Comparison of ENCODE assay signal across 18 mouse cellular contexts in the genomic region with DNA sequence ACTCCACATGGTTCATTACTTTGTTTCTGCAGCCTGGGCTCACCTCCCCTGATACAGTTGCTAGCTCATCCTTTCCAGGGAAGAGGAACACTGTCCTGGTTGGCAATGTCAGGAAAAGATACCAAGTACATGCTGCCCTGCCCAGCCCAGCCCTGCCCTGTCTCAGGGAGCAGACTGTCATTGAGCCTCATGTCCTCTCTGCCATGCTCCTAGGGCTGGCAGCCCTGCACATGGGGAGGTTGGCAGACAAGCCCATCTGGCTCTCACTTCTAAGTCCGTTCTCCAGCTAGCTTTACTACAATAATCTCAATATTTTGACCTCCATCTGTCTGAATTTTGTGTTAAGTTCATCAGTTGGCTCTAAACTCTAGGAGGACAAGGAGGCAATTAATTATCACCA.
DNase-seq lines count a peak whose midpoint lies in the region; ATAC-seq and TF ChIP-seq lines count a peak whose summit lies in the region.
"Had no signal": no experiment of that assay in that cellular context is flagged by ENCODE, and none has a peak within 500 bp of the region (broad histone marks: within the 10 kb centered on the region; RNA-seq: fewer than 3 reads in every experiment).

No protein-coding gene starts in this region.

- H3K4me3 ChIP-seq in heart, embryonic 11.5 days (ENCODE audit: low read depth, low read length) = no peak overlapping the region
- H3K4me3 ChIP-seq in layer of hippocampus, adult 2 months = no peak overlapping the region
- H3K4me3 ChIP-seq: embryonic facial prominence, embryonic 13.5 days; heart, embryonic 13.5 days; liver, embryonic 12.5 days; lung, embryonic 15.5 days; neural tube, embryonic 12.5 days had no signal

- H3K4me2 ChIP-seq in heart, embryonic 11.5 days = no peak overlapping the region
- H3K4me2 ChIP-seq: embryonic facial prominence, embryonic 13.5 days; heart, embryonic 13.5 days; hindbrain, embryonic 14.5 days; liver, embryonic 12.5 days; lung, embryonic 15.5 days; neural tube, embryonic 12.5 days had no signal

- H3K9me3 ChIP-seq in heart, embryonic 11.5 days (replicated peaks; ENCODE audit: control insufficient read depth, low read length) = no peaks in the 10 kb centered on the region
- H3K9me3 ChIP-seq: embryonic facial prominence, embryonic 13.5 days; heart, embryonic 13.5 days; liver, embryonic 12.5 days; lung, embryonic 15.5 days; neural tube, embryonic 12.5 days had no signal

- no peak for ATAC-seq in heart, embryonic 11.5 days (replicated peaks; ENCODE audit: insufficient number of reproducible peaks, low FRiP score, low TSS enrichment)
- ATAC-seq: liver, embryonic 12.5 days; Patski had no signal

- H3K27me3 ChIP-seq in heart, embryonic 11.5 days (ENCODE audit: control insufficient read depth, insufficient read depth, low read length) = no peaks in the 10 kb centered on the region
- H3K27me3 ChIP-seq: embryonic facial prominence, embryonic 13.5 days; heart, embryonic 13.5 days; liver, embryonic 12.5 days; lung, embryonic 15.5 days; neural tube, embryonic 12.5 days; Patski had no signal

- H3K36me3 ChIP-seq in heart, embryonic 11.5 days (ENCODE audit: control insufficient read depth, insufficient read depth, low read length) = no peaks in the 10 kb centered on the region
- H3K36me3 ChIP-seq: embryonic facial prominence, embryonic 13.5 days; heart, embryonic 13.5 days; liver, embryonic 12.5 days; lung, embryonic 15.5 days; neural tube, embryonic 12.5 days had no signal

- no peak overlapping the region for H3K27ac ChIP-seq in heart, embryonic 11.5 days (ENCODE audit: low read depth, low read length)
- peak overlapping the region; percentile 47; the same call in 1 of the 2 replicates for H3K27ac ChIP-seq in layer of hippocampus, adult 2 months
- H3K27ac ChIP-seq: embryonic facial prominence, embryonic 13.5 days; heart, embryonic 13.5 days; hindbrain, embryonic 14.5 days; liver, embryonic 12.5 days; lung, embryonic 15.5 days; neural tube, embryonic 12.5 days had no signal

- DNase-seq in heart, adult 9 months (ENCODE audit: low spot score in 2 of 2) = peak; percentile 12 to 16
- DNase-seq in layer of hippocampus, adult 2 months (ENCODE audit: low spot score in 2 of 2) = no peak
- no peak for DNase-seq in layer of hippocampus, adult 18-20 months (ENCODE audit: low spot score in 2 of 2)
- DNase-seq in cerebellum, adult 11 months = peak; percentile 56
- peak; percentile 75 to 77 for DNase-seq in cerebellum, postnatal 14 days
- no peak for DNase-seq in adrenal gland, postnatal 14 days
- DNase-seq in right cerebral cortex, postnatal 14 days = no peak
- DNase-seq: B cell, adult 2 months; gastrocnemius, postnatal 25 days; kidney, adult 2 months had no signal

- no peak overlapping the region for H3K9ac ChIP-seq in heart, embryonic 11.5 days (ENCODE audit: low read depth, low read length)
- H3K9ac ChIP-seq: embryonic facial prominence, embryonic 13.5 days; heart, embryonic 13.5 days; hindbrain, embryonic 14.5 days; liver, embryonic 12.5 days; lung, embryonic 15.5 days; neural tube, embryonic 12.5 days had no signal

- TF ChIP-seq CTCF in layer of hippocampus, adult 2 months (conservative IDR thresholded peaks at IDR 0.05) = no peak

- 88% methylated on average over 1 of the region's 1 CpGs for WGBS in heart, embryonic 11.5 days (ENCODE audit: insufficient replicate concordance)

- 0 out of 2 replicates have a peak, but pooled peaks cover 2% of the 10 kb centered on the region for H3K4me1 ChIP-seq in heart, embryonic 11.5 days (ENCODE audit: control insufficient read depth, insufficient read depth, low read length)

Comparison
In these comparisons a context has a peak if more than half of its experiments do, and no peak if none do; other contexts are left out.
1. DNase-seq: peak in heart, adult 9 months (2 of 2), cerebellum, adult 11 months (single experiment) and cerebellum, postnatal 14 days (2 of 2); none in layer of hippocampus, adult 2 months (0 of 2), layer of hippocampus, adult 18-20 months (0 of 2), adrenal gland, postnatal 14 days (single experiment) and right cerebral cortex, postnatal 14 days (single experiment).